In genomic region chr17:74323844-74324243, GRCm38 (mm10) we compare ENCODE assay signal across 8 mouse cellular contexts. TPM values are rescaled to one million over a fixed set of nuclear protein-coding genes. Genes with fewer than 3 reads are reported as not detected.
DNase-seq lines count a peak whose midpoint lies in the region; ATAC-seq and TF ChIP-seq lines count a peak whose summit lies in the region.

Dpy30 (minus strand) TSS chr17:74323944.

- TF ChIP-seq CTCF in CH12.LX (conservative IDR thresholded peaks at IDR 0.05 in 1 of 2, IDR thresholded peaks at IDR 0.05 in 1 of 2; ENCODE audit: low read depth in 2 of 2, low read length in 2 of 2) = no peak
- TF ChIP-seq CTCF in G1E (IDR thresholded peaks at IDR 0.05; ENCODE audit: low read depth, low read length) = no peak
- no peak for TF ChIP-seq CTCF in stomach, postnatal 0 days (IDR thresholded peaks at IDR 0.05; ENCODE audit: low read depth)

- WGBS in forebrain, embryonic 14.5 days = 78% methylated on average over 2 of the region's 2 CpGs
- 84% methylated on average over 2 of the region's 2 CpGs for WGBS in hindbrain, embryonic 11.5 days
- 71% methylated on average over 2 of the region's 2 CpGs for WGBS in liver, embryonic 12.5 days (ENCODE audit: insufficient replicate concordance)
- WGBS in stomach, postnatal 0 days = 77% methylated on average over 2 of the region's 2 CpGs

- H3K79me2 ChIP-seq in CH12.LX (replicated peaks; ENCODE audit: control insufficient read depth, extremely low read depth, insufficient read depth, poor library complexity, severe bottlenecking) = no peaks in the 10 kb centered on the region

- DNase-seq in CH12.LX (ENCODE audit: extremely low read depth) (no peak), G1E (ENCODE audit: low spot score) (no peak)
- no peak for DNase-seq in forebrain, embryonic 14.5 days (ENCODE audit: low spot score)
- no peak for DNase-seq in hindbrain, embryonic 11.5 days (ENCODE audit: low spot score)
- no peak for DNase-seq in stomach, postnatal 0 days (ENCODE audit: low spot score)
- DNase-seq in frontal cortex, postnatal 14 days (ENCODE audit: low spot score in 2 of 2) = no peak

- H3K4me3 ChIP-seq in CH12.LX (replicated peaks in 1 of 3; ENCODE audit: low read depth in 2 of 3, low read length in 2 of 3, poor library complexity in 1 of 3) (no peak within 1 kb of the TSS), G1E (ENCODE audit: low read depth, low read length) (no peak within 1 kb of the TSS)
- H3K4me3 ChIP-seq in forebrain, embryonic 14.5 days (ENCODE audit: low read depth, low read length) = no peak within 1 kb of the TSS
- H3K4me3 ChIP-seq in hindbrain, embryonic 11.5 days (ENCODE audit: low read depth, low read length) = no peak within 1 kb of the TSS
- no peak within 1 kb of the TSS for H3K4me3 ChIP-seq in liver, embryonic 12.5 days
- H3K4me3 ChIP-seq in stomach, postnatal 0 days (ENCODE audit: low read depth, low read length) = no peak within 1 kb of the TSS

- H3K4me2 ChIP-seq in CH12.LX (ENCODE audit: insufficient read depth, low read depth, poor library complexity, severe bottlenecking) = no peak within 1 kb of the TSS
- no peak within 1 kb of the TSS for H3K4me2 ChIP-seq in forebrain, embryonic 14.5 days (ENCODE audit: low read length)
- H3K4me2 ChIP-seq in hindbrain, embryonic 11.5 days (replicated peaks; ENCODE audit: low read depth, low read length) = no peak within 1 kb of the TSS
- no peak within 1 kb of the TSS for H3K4me2 ChIP-seq in liver, embryonic 12.5 days
- H3K4me2 ChIP-seq in stomach, postnatal 0 days (replicated peaks; ENCODE audit: low read depth) = no peak within 1 kb of the TSS

- dilution Hi-C loops in CH12.LX (cut with MboI; ENCODE audit: extremely low pct_ligation_motif_present, extremely low pct_unique_long_range_greater_than_20kb, low sequenced_read_pairs) = no loop called here

- in situ Hi-C loops in CH12.LX (cut with MboI; ENCODE audit: low pct_ligation_motif_present, low pct_unique_long_range_greater_than_20kb, low sequenced_read_pairs) = loop anchor here (25.0 kb wide), 1 partner anchor 312 kb away; no protein-coding TSS in a partner anchor

- H3K4me1 ChIP-seq in CH12.LX (ENCODE audit: control insufficient read depth in 1 of 2, insufficient read depth in 2 of 2) = no peaks in the 10 kb centered on the region
- H3K4me1 ChIP-seq in G1E (ENCODE audit: insufficient read depth, low read depth, low read length) = peaks cover 5% of the 10 kb centered on the region; the same call in 1 of the 2 replicates
- H3K4me1 ChIP-seq in forebrain, embryonic 14.5 days (ENCODE audit: control insufficient read depth, insufficient read depth, low read length) = no peaks in the 10 kb centered on the region
- H3K4me1 ChIP-seq in hindbrain, embryonic 11.5 days (replicated peaks; ENCODE audit: control insufficient read depth, insufficient read depth, low read length) = no peaks in the 10 kb centered on the region
- H3K4me1 ChIP-seq in liver, embryonic 12.5 days = no peaks in the 10 kb centered on the region
- H3K4me1 ChIP-seq in stomach, postnatal 0 days (replicated peaks; ENCODE audit: control insufficient read depth, insufficient read depth) = no peaks in the 10 kb centered on the region

- H3K27ac ChIP-seq in CH12.LX (ENCODE audit: insufficient read depth, low read depth) = no peak within 1 kb of the TSS
- H3K27ac ChIP-seq in forebrain, embryonic 14.5 days (ENCODE audit: low read depth, low read length) = no peak within 1 kb of the TSS
- no peak within 1 kb of the TSS for H3K27ac ChIP-seq in hindbrain, embryonic 11.5 days (ENCODE audit: low read depth, low read length)
- H3K27ac ChIP-seq in liver, embryonic 12.5 days = no peak within 1 kb of the TSS
- H3K27ac ChIP-seq in stomach, postnatal 0 days (replicated peaks) = no peak within 1 kb of the TSS

- no peak for TF ChIP-seq EP300 in CH12.LX (IDR thresholded peaks at IDR 0.05; ENCODE audit: low read length)
- TF ChIP-seq EP300 in stomach, postnatal 0 days (optimal IDR thresholded peaks at IDR 0.05) = no peak

- no peak for ATAC-seq in G1E (ENCODE audit: extremely low read depth, insufficient number of reproducible peaks, low FRiP score, poor library complexity, severe bottlenecking)
- no peak for ATAC-seq in forebrain, embryonic 14.5 days
- no peak for ATAC-seq in hindbrain, embryonic 11.5 days (ENCODE audit: low FRiP score)
- no peak for ATAC-seq in liver, embryonic 12.5 days
- no peak for ATAC-seq in stomach, postnatal 0 days (ENCODE audit: low FRiP score, low TSS enrichment)
- no peak for ATAC-seq in frontal cortex, adult (ENCODE audit: low TSS enrichment)

- H3K27me3 ChIP-seq in CH12.LX (replicated peaks) (no peaks in the 10 kb centered on the region), G1E (ENCODE audit: insufficient read depth, low read length) (no peaks in the 10 kb centered on the region)
- H3K27me3 ChIP-seq in forebrain, embryonic 14.5 days (replicated peaks; ENCODE audit: control insufficient read depth, insufficient read depth, low read length) = no peaks in the 10 kb centered on the region
- no peaks in the 10 kb centered on the region for H3K27me3 ChIP-seq in hindbrain, embryonic 11.5 days (ENCODE audit: control insufficient read depth, insufficient read depth, low read length)
- H3K27me3 ChIP-seq in liver, embryonic 12.5 days (replicated peaks) = no peaks in the 10 kb centered on the region
- no peaks in the 10 kb centered on the region for H3K27me3 ChIP-seq in stomach, postnatal 0 days (ENCODE audit: control insufficient read depth, insufficient read depth, low read length)

- no peaks in the 10 kb centered on the region for H3K36me3 ChIP-seq in CH12.LX (replicated peaks in 1 of 2; ENCODE audit: control insufficient read depth in 1 of 2, insufficient read depth in 1 of 2, low read length in 1 of 2)
- no peaks in the 10 kb centered on the region for H3K36me3 ChIP-seq in G1E (replicated peaks)
- H3K36me3 ChIP-seq in forebrain, embryonic 14.5 days (ENCODE audit: control insufficient read depth, insufficient read depth, low read length) = no peaks in the 10 kb centered on the region
- H3K36me3 ChIP-seq in hindbrain, embryonic 11.5 days (ENCODE audit: control insufficient read depth, insufficient read depth, low read length) = no peaks in the 10 kb centered on the region
- H3K36me3 ChIP-seq in liver, embryonic 12.5 days = no peaks in the 10 kb centered on the region
- no peaks in the 10 kb centered on the region for H3K36me3 ChIP-seq in stomach, postnatal 0 days (ENCODE audit: control insufficient read depth, insufficient read depth, low read length)

- no peaks in the 10 kb centered on the region for H3K9me3 ChIP-seq in CH12.LX (replicated peaks; ENCODE audit: low read length)
- no peaks in the 10 kb centered on the region for H3K9me3 ChIP-seq in G1E (replicated peaks)
- no peaks in the 10 kb centered on the region for H3K9me3 ChIP-seq in forebrain, embryonic 14.5 days (replicated peaks; ENCODE audit: control insufficient read depth, low read length)
- H3K9me3 ChIP-seq in hindbrain, embryonic 11.5 days (ENCODE audit: control insufficient read depth, low read length) = no peaks in the 10 kb centered on the region
- H3K9me3 ChIP-seq in liver, embryonic 12.5 days (replicated peaks) = no peaks in the 10 kb centered on the region
- H3K9me3 ChIP-seq in stomach, postnatal 0 days (ENCODE audit: control insufficient read depth, low read length) = no peaks in the 10 kb centered on the region

- no peak within 1 kb of the TSS for H3K9ac ChIP-seq in CH12.LX (ENCODE audit: insufficient read depth, low read depth)
- H3K9ac ChIP-seq in forebrain, embryonic 14.5 days (ENCODE audit: low read length) = no peak within 1 kb of the TSS
- H3K9ac ChIP-seq in hindbrain, embryonic 11.5 days (ENCODE audit: low read depth, low read length) = no peak within 1 kb of the TSS
- H3K9ac ChIP-seq in liver, embryonic 12.5 days = no peak within 1 kb of the TSS
- no peak within 1 kb of the TSS for H3K9ac ChIP-seq in stomach, postnatal 0 days (ENCODE audit: low read length)

- TF ChIP-seq RAD21 in CH12.LX (IDR thresholded peaks at IDR 0.05; ENCODE audit: low read depth, low read length) = no peak

- TF ChIP-seq POLR2A in CH12.LX (IDR thresholded peaks at IDR 0.05; ENCODE audit: low read depth, low read length) = no peak

TF ChIP-seq in CH12.LX, 34 proteins besides CTCF, POLR2A, EP300 and RAD21 (continues in another document):
- no peak for TF ChIP-seq SMC3 (IDR thresholded peaks at IDR 0.05; ENCODE audit: low read depth, low read length)
- no peak for TF ChIP-seq TCF12 (IDR thresholded peaks at IDR 0.05; ENCODE audit: low read depth, low read length)
- no peak for TF ChIP-seq PAX5 (IDR thresholded peaks at IDR 0.05; ENCODE audit: low read length)
- no peak for TF ChIP-seq ZKSCAN1 (IDR thresholded peaks at IDR 0.05; ENCODE audit: borderline replicate concordance, low read depth, low read length)
- no peak for TF ChIP-seq MAZ (IDR thresholded peaks at IDR 0.05; ENCODE audit: low read depth, low read length)
- TF ChIP-seq ELF1 (IDR thresholded peaks at IDR 0.05; ENCODE audit: low read depth, low read length) = no peak
- no peak for TF ChIP-seq USF1 (IDR thresholded peaks at IDR 0.05; ENCODE audit: low read depth, low read length)
- TF ChIP-seq HCFC1 (IDR thresholded peaks at IDR 0.05; ENCODE audit: low read depth, low read length) = no peak
- no peak for TF ChIP-seq ZC3H11A (IDR thresholded peaks at IDR 0.05; ENCODE audit: low read depth, low read length)
- no peak for TF ChIP-seq MAX (IDR thresholded peaks at IDR 0.05; ENCODE audit: low read length)
- no peak for TF ChIP-seq TBP (conservative IDR thresholded peaks at IDR 0.05; ENCODE audit: low read depth, low read length)
- TF ChIP-seq RCOR1 (conservative IDR thresholded peaks at IDR 0.05; ENCODE audit: low read depth, low read length) = no peak
- no peak for TF ChIP-seq E2F4 (IDR thresholded peaks at IDR 0.05; ENCODE audit: insufficient replicate concordance, low read depth, low read length)
- no peak for TF ChIP-seq POLR2AphosphoS2 (IDR thresholded peaks at IDR 0.05; ENCODE audit: low read depth, low read length)
- no peak for TF ChIP-seq ETS1 (conservative IDR thresholded peaks at IDR 0.05; ENCODE audit: low read depth, low read length)
- no peak for TF ChIP-seq ZNF384 (IDR thresholded peaks at IDR 0.05; ENCODE audit: low read depth, low read length)
- TF ChIP-seq JUN (IDR thresholded peaks at IDR 0.05; ENCODE audit: insufficient read depth, low read depth, low read length) = no peak

RNA-seq across cellular contexts. Expression of gene Dpy30, which starts in this region (rescaled TPM):
- 66.7 and 87.4 TPM in 2 replicates for total RNA-seq in CH12.LX (2012; rRNA removed)
- 156 and 170 TPM in 2 replicates for total RNA-seq in CH12.LX (2014; rRNA removed)
- polyA plus RNA-seq in CH12.LX (2012; ENCODE audit: insufficient read length, low read depth) = 184 and 244 TPM in 2 replicates
- 92.3 and 106 TPM in 2 replicates for total RNA-seq in G1E (2014; fragmentation: Nextera tagmentation)
- 128 and 130 TPM in 2 replicates for total RNA-seq in G1E (2017)
- polyA plus RNA-seq in G1E (2012) = 67.8 and 76.2 TPM in 2 replicates
- 223 and 225 TPM in 2 replicates for polyA plus RNA-seq in forebrain, embryonic 14.5 days (2014; fragmentation: Nextera tagmentation; extraction: Ambion mirVana)
- 243 and 251 TPM in 2 replicates for polyA plus RNA-seq in hindbrain, embryonic 11.5 days (2014; fragmentation: Nextera tagmentation; extraction: Ambion mirVana)
- polyA plus RNA-seq in liver, embryonic 12.5 days (2016; fragmentation: Nextera tagmentation; extraction: Ambion mirVana) = 204 and 209 TPM in 2 replicates
- polyA plus RNA-seq in stomach, postnatal 0 days (2015; fragmentation: Nextera tagmentation; extraction: Ambion mirVana) = 190 and 193 TPM in 2 replicates
